Mouse (Mus musculus): ENCODE results near the gene Prmt3. TPM values are rescaled to one million over a fixed set of nuclear protein-coding genes. Genes with fewer than 3 reads are reported as not detected.

The Prmt3 gene
- total RNA-seq (2022) = 10 to 100 TPM; 12.5 to 17.5 (median 15.2) TPM

GRCm38 (mm10) chr7:49778114-49778901 is at the start of gene Prmt3:
TSS of gene Prmt3 (plus strand) at chr7:49778346.
- DNase-seq (ENCODE audit: low spot score in 2 of 2) = peak; percentile 93 to 96

GRCm38 (mm10) chr7:49734342-49734741 is 43.8 kb upstream of the Prmt3 start:
- no peak for DNase-seq (ENCODE audit: low spot score in 2 of 2)

- no peak for DNase-seq (ENCODE audit: low spot score in 2 of 2)
Measured at GRCm38 (mm10) chr7:49739448-49739847, 38.7 kb upstream of the Prmt3 start.

GRCm38 (mm10) chr7:49741474-49741873 is 36.7 kb upstream of the Prmt3 start:
- DNase-seq (ENCODE audit: low spot score in 2 of 2) = no peak

GRCm38 (mm10) chr7:49741923-49742322 is 36.2 kb upstream of the Prmt3 start:
- no peak for DNase-seq (ENCODE audit: low spot score in 2 of 2)

GRCm38 (mm10) chr7:49751148-49751547 is 27.0 kb upstream of the Prmt3 start:
- DNase-seq (ENCODE audit: low spot score in 2 of 2) = no peak

- DNase-seq (ENCODE audit: low spot score in 2 of 2) = no peak
Measured at GRCm38 (mm10) chr7:49752730-49753506, 25.2 kb upstream of the Prmt3 start.

GRCm38 (mm10) chr7:49754767-49755166 is 23.4 kb upstream of the Prmt3 start:
- no peak for DNase-seq (ENCODE audit: low spot score in 2 of 2)

- DNase-seq (ENCODE audit: low spot score in 2 of 2) = peak in 1 of 2 experiments; percentile 19
Measured at GRCm38 (mm10) chr7:49758934-49759571, 19.1 kb upstream of the Prmt3 start, which contains the start of gene Htatip2. TSS of gene Htatip2 (plus strand) at chr7:49759115.

- DNase-seq (ENCODE audit: low spot score in 2 of 2) = no peak
Measured at GRCm38 (mm10) chr7:49762605-49763004, 15.5 kb upstream of the Prmt3 start.

- DNase-seq (ENCODE audit: low spot score in 2 of 2) = no peak
Measured at GRCm38 (mm10) chr7:49764011-49764716, 14.0 kb upstream of the Prmt3 start.

- no peak for DNase-seq (ENCODE audit: low spot score in 2 of 2)
Measured at GRCm38 (mm10) chr7:49766166-49766565, 12.0 kb upstream of the Prmt3 start.

GRCm38 (mm10) chr7:49768509-49768908 is 9.6 kb upstream of the Prmt3 start:
- DNase-seq (ENCODE audit: low spot score in 2 of 2) = no peak

GRCm38 (mm10) chr7:49774396-49774795 is 3.8 kb upstream of the Prmt3 start:
- no peak for DNase-seq (ENCODE audit: low spot score in 2 of 2)

GRCm38 (mm10) chr7:49777585-49777984 is 561 bp upstream of the Prmt3 start:
- no peak for DNase-seq (ENCODE audit: low spot score in 2 of 2)

- no peak for DNase-seq (ENCODE audit: low spot score in 2 of 2)
Measured at GRCm38 (mm10) chr7:49778904-49779615, 914 bp downstream of the Prmt3 start.

- no peak for DNase-seq (ENCODE audit: low spot score in 2 of 2)
Measured at GRCm38 (mm10) chr7:49783017-49783416, 4.9 kb downstream of the Prmt3 start.

GRCm38 (mm10) chr7:49785141-49785540 is 7.0 kb downstream of the Prmt3 start:
- no peak for DNase-seq (ENCODE audit: low spot score in 2 of 2)

GRCm38 (mm10) chr7:49786618-49787382 is 8.7 kb downstream of the Prmt3 start:
- peak in 1 of 2 experiments; percentile 14 for DNase-seq (ENCODE audit: low spot score in 2 of 2)

- DNase-seq (ENCODE audit: low spot score in 2 of 2) = no peak
Measured at GRCm38 (mm10) chr7:49787383-49787645, 9.2 kb downstream of the Prmt3 start.

All from gastrocnemius, adult 8-10 months (tissue).